Mouse (Mus musculus) kidney, embryonic 16.5 days (tissue): ENCODE data around the gene Olfr620. TPM values are rescaled to one million over a fixed set of nuclear protein-coding genes. Genes with fewer than 3 reads are reported as not detected.

Experiments used
- microRNA-seq: library from miRNA; unstranded; fragments of <30 nt; microRNA quantifications from one replicate; pipeline ENCODE4, GENCODE M21; 2016
- polyA plus RNA-seq: library from polyadenylated mRNA; unstranded; fragments of >200 nt; fragmentation: Nextera tagmentation; extraction: Ambion mirVana; gene quantifications from 2 replicates; pipeline ENCODE4 v1.2.1, GENCODE M21; 2015

Olfr620 gene
- polyA plus RNA-seq, 1 experiment from 2014 or later: not detected

Small RNA genes within 50 kb of the gene (microRNA-seq; reads per million reads assigned to microRNA genes)
- gene Gm26506: not detected

Other genes with a start within 250 kb of the Olfr620 start
- gene Olfr601, start 249.9 kb downstream of the Olfr620 start, polyA plus RNA-seq: not detected in 2 replicates
- gene Olfr603, start 226.4 kb downstream of the Olfr620 start, polyA plus RNA-seq: not detected in 2 replicates
- gene Usp17lc, start 197.5 kb downstream of the Olfr620 start, polyA plus RNA-seq: not detected in 2 replicates
- not detected in 2 replicates for gene Olfr605, start 167.1 kb downstream of the Olfr620 start, polyA plus RNA-seq
- gene Olfr606, start 163.5 kb downstream of the Olfr620 start, polyA plus RNA-seq: not detected in 2 replicates
- gene Olfr607, start 148.4 kb downstream of the Olfr620 start, polyA plus RNA-seq: not detected in 2 replicates
- gene Olfr608, start 142.7 kb downstream of the Olfr620 start, polyA plus RNA-seq: not detected in 2 replicates
- not detected in 2 replicates for gene Olfr609, start 114.5 kb downstream of the Olfr620 start, polyA plus RNA-seq
- gene Olfr610, start 100.4 kb downstream of the Olfr620 start, polyA plus RNA-seq: not detected in 2 replicates
- not detected in 2 replicates for gene Olfr611, start 91.7 kb downstream of the Olfr620 start, polyA plus RNA-seq
- not detected in 2 replicates for gene Olfr612, start 69.8 kb downstream of the Olfr620 start, polyA plus RNA-seq
- gene Olfr613, start 64.5 kb downstream of the Olfr620 start, polyA plus RNA-seq: not detected in 2 replicates
- gene Olfr615, start 56.5 kb downstream of the Olfr620 start, polyA plus RNA-seq: not detected in 2 replicates
- not detected in 2 replicates for gene Olfr616, start 43.4 kb downstream of the Olfr620 start, polyA plus RNA-seq
- not detected in 2 replicates for gene Olfr617, start 39.5 kb downstream of the Olfr620 start, polyA plus RNA-seq
- gene Olfr618, start 22.4 kb downstream of the Olfr620 start, polyA plus RNA-seq: not detected in 2 replicates
- gene Olfr619, start 12.0 kb downstream of the Olfr620 start, polyA plus RNA-seq: not detected in 2 replicates
- gene Olfr622, start 30.2 kb upstream of the Olfr620 start, polyA plus RNA-seq: not detected in 2 replicates
- gene Olfr623, start 51.2 kb upstream of the Olfr620 start, polyA plus RNA-seq: not detected in 2 replicates
- 0.02 and 0.04 TPM in 2 replicates for gene Olfr624, start 58.7 kb upstream of the Olfr620 start, polyA plus RNA-seq
- not detected in 2 replicates for gene Olfr625-ps1, start 70.2 kb upstream of the Olfr620 start, polyA plus RNA-seq
- gene Olfr243, start 102.1 kb upstream of the Olfr620 start, polyA plus RNA-seq: not detected in 2 replicates
- not detected in 2 replicates for gene Olfr628, start 117.8 kb upstream of the Olfr620 start, polyA plus RNA-seq
- gene Olfr629, start 132.4 kb upstream of the Olfr620 start, polyA plus RNA-seq: not detected in 2 replicates
- gene Olfr630, start 144.8 kb upstream of the Olfr620 start, polyA plus RNA-seq: not detected in 2 replicates
- gene Olfr69, start 159.1 kb upstream of the Olfr620 start, polyA plus RNA-seq: not detected in 2 replicates
- gene Olfr68, start 167.2 kb upstream of the Olfr620 start, polyA plus RNA-seq: not detected in 2 replicates
- not detected in 2 replicates for gene Olfr67, start 179.3 kb upstream of the Olfr620 start, polyA plus RNA-seq
- 2,178 and 2,179 TPM in 2 replicates for gene Hbb-bt, start 201.5 kb upstream of the Olfr620 start, polyA plus RNA-seq
- 7,235 and 7,674 TPM in 2 replicates for gene Hbb-bs, start 215.6 kb upstream of the Olfr620 start, polyA plus RNA-seq
- not detected in 2 replicates for gene Hbb-bh2, start 228.0 kb upstream of the Olfr620 start, polyA plus RNA-seq
- gene Hbb-bh1, start 230.6 kb upstream of the Olfr620 start, polyA plus RNA-seq: 0.92 and 1.9 TPM in 2 replicates
- 50.5 and 57.1 TPM in 2 replicates for gene Hbb-y, start 240.7 kb upstream of the Olfr620 start, polyA plus RNA-seq